Mouse (Mus musculus) kidney, embryonic 15.5 days (tissue): Measurements from ENCODE around the gene Lrmda. TPM values are rescaled to one million over a fixed set of nuclear protein-coding genes. Genes with fewer than 3 reads are reported as not detected.

Source experiments
- ATAC-seq: fragments of 200-750 bp; cut with Nextera tagmentation; replicated peaks from 2 replicates; pipeline ENCODE4 v1.8.0; 2017; ENCODE audit warnings: moderate TSS enrichment; ENCODE audit not compliant: low FRiP score
- H3K27ac ChIP-seq: fragments of 300-500 bp; sonication (generic); 2 replicates; pipeline ENCODE4 v1.5.1; 2015; ENCODE audit warnings: mild to moderate bottlenecking, inconsistent platforms
- H3K27me3 ChIP-seq: fragments of 300-500 bp; sonication (generic); 2 replicates; pipeline ENCODE4 v1.6.1; 2015; ENCODE audit warnings: inconsistent platforms
- H3K36me3 ChIP-seq: fragments of 300-500 bp; sonication (generic); 2 replicates; pipeline ENCODE4 v1.6.1; 2015; ENCODE audit warnings: inconsistent platforms
- H3K4me1 ChIP-seq: fragments of 300-500 bp; sonication (generic); 2 replicates; pipeline ENCODE4 v1.6.1; 2015; ENCODE audit warnings: inconsistent platforms
- H3K4me2 ChIP-seq: fragments of 300-500 bp; sonication (generic); 2 replicates; pipeline ENCODE4 v1.6.1; 2015; ENCODE audit warnings: moderate library complexity, mild to moderate bottlenecking, inconsistent platforms
- H3K4me3 ChIP-seq: fragments of 300-500 bp; sonication (generic); replicated peaks from 2 replicates; pipeline ENCODE4 v1.5.1; 2015; ENCODE audit warnings: mild to moderate bottlenecking, inconsistent platforms
- H3K9ac ChIP-seq: fragments of 300-500 bp; sonication (generic); 2 replicates; pipeline ENCODE4 v1.6.1; 2015; ENCODE audit warnings: mild to moderate bottlenecking, inconsistent platforms
- H3K9me3 ChIP-seq: fragments of 300-500 bp; sonication (generic); replicated peaks from 2 replicates; pipeline ENCODE4 v1.6.1; 2016; ENCODE audit warnings: inconsistent platforms
- WGBS: fragments of 180-500 bp; shearing (Covaris S2); methylation state at CpG from one replicate; pipeline ENCODE4 v1.1.7; 2015; ENCODE audit warnings: mixed read lengths; 5-methylcytosine and 5-hydroxymethylcytosine counted together
- polyA plus RNA-seq: library from polyadenylated mRNA; unstranded; fragments of >200 nt; fragmentation: Nextera tagmentation; extraction: Ambion mirVana; gene quantifications from 2 replicates; pipeline ENCODE4 v1.2.1, GENCODE M21; 2015

Lrmda gene
- polyA plus RNA-seq, 1 experiment from 2014 or later, result 1.1 TPM

- 79% methylated on average over 9 of the region's 9 CpGs for WGBS
- H3K27ac ChIP-seq, result no peak overlapping the region
- ATAC-seq, result no peak
- no peaks in the 10 kb centered on the region for H3K36me3 ChIP-seq
- no peak overlapping the region for H3K4me2 ChIP-seq
- H3K4me1 ChIP-seq, result peaks cover 12% of the 10 kb centered on the region
- no peak overlapping the region for H3K4me3 ChIP-seq
- no peaks in the 10 kb centered on the region for H3K9me3 ChIP-seq
- no peaks in the 10 kb centered on the region for H3K27me3 ChIP-seq
- no peak overlapping the region for H3K9ac ChIP-seq
Observed at GRCm38 (mm10) chr14:22964796-22965660, 945.5 kb downstream of the Lrmda start.

DNA sequence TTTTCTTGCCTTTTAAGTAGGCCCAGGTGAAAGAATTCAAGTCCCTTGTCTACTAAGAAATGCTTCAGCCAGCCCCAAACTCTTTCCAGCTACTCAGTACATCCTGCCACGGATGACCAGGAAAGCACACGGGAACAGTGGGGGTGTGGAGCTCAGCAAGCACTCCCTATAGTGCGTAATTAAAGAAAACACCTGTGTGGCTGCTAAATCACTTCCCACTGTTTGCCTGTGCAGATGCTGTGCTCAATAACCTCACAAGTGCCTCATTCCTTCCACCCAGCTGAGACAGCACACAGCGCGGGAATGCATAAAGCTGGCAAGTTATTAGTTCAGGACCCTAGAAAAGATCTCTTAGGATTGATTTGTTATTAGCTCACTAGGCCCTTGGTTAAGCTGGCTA is 949.2 kb downstream of the Lrmda start:
- Histone ChIP-seq H3K27ac (peak overlapping the region; percentile 60; the same call in 1 of the 2 replicates), H3K4me1 (peaks cover 12% of the 10 kb centered on the region), H3K9ac (no peak overlapping the region), H3K9me3 (no peaks in the 10 kb centered on the region), H3K4me3 (no peak overlapping the region), H3K4me2 (no peak overlapping the region), H3K36me3 (no peaks in the 10 kb centered on the region), H3K27me3 (no peaks in the 10 kb centered on the region)
- ATAC-seq, result peak; percentile 54; the same call in 1 of the 2 replicates
- 48% methylated on average over 5 of the region's 5 CpGs for WGBS

DNA sequence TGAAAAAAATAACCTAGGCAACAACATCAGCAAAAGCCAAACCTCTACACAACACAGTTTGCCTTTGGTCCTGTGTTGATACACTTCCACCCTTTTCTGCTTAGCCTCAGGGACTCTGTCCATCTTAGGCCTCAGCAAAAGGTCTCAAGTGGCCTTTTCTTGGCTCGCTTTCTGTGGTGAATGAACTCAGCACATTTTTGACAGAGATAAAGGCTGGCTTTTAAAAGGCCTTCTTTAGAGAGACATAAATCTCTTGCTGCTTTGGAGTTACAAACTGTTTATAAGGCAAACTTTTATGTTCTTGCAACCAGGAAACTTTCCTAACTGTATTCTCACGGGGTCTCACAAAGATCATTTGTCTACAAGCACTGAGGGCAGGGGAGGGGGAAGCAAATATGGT is 967.2 kb downstream of the Lrmda start:
- Histone ChIP-seq H3K4me1 (no peaks in the 10 kb centered on the region), H3K27me3 (no peaks in the 10 kb centered on the region), H3K9ac (no peak overlapping the region), H3K36me3 (no peaks in the 10 kb centered on the region), H3K27ac (no peak overlapping the region), H3K9me3 (no peaks in the 10 kb centered on the region), H3K4me2 (no peak overlapping the region), H3K4me3 (no peak overlapping the region)
- 58% methylated on average over 2 of the region's 2 CpGs for WGBS
- ATAC-seq, result no peak

- 91% methylated on average over 3 of the region's 3 CpGs for WGBS
- no peak for ATAC-seq
- H3K4me3 ChIP-seq, result no peak overlapping the region
- H3K9me3 ChIP-seq, result no peaks in the 10 kb centered on the region
- H3K4me2 ChIP-seq, result no peak overlapping the region
- H3K9ac ChIP-seq, result no peak overlapping the region
- H3K27me3 ChIP-seq, result no peaks in the 10 kb centered on the region
- no peaks in the 10 kb centered on the region for H3K4me1 ChIP-seq
- no peaks in the 10 kb centered on the region for H3K36me3 ChIP-seq
- H3K27ac ChIP-seq, result no peak overlapping the region
Observed at GRCm38 (mm10) chr14:22988090-22988669, 968.7 kb downstream of the Lrmda start.

DNA sequence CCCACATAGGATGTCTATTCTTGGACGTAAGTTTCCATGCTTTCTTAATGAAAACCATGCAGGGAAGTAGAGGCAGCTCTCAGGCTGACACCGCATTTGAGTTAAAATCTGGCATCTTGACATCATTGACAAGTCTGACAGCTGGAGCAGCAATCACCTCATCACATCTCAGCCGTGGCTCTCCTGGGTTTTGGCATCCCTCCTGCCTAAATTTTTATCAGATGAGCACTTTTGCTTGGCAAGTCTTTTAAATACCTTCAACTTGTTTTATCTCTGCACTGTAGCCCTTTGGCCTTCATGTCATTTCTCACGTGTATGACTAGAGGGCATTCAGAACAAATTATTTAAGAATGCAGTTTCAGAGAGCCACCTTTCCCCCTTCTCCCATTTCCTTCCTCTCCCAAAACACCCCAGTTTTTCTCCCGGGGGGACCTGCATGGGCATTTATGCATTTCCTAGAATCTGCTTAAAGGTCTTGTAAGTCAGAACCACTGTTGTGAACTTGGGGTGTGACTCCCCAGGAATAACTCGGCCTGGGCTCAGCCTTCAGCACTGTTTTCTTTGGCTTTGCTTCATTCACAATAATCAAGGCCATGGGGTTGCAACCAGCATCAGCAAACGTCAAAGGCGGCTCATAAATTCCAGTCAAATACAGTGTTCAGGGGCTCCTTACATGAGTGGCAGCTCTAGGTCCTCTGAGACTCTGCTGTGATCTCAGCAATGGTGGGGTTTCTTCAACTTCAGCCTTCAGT is 975.8 kb downstream of the Lrmda start:
- 53% methylated on average over 8 of the region's 8 CpGs for WGBS
- H3K4me3 ChIP-seq, result no peak overlapping the region

DNA sequence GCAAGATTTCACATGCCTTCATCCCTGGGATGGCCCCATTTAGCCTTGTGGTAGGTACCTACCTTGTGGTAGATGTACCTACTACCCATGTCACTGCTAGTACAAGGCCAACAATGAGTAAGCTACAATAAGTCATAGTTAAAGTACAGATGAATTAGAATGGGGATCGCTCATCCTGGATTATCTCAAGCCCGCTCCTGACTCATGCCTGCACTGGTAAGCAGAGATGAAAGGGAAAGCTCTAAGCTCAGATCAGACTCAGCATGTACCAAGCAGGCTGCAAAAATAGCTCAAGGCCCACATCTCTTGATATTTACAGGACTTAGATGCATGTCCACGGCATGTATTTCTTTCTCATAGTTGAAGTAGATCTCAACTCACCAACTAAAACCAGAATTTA is 979.4 kb downstream of the Lrmda start:
- Histone ChIP-seq H3K9ac (no peak overlapping the region), H3K4me2 (no peak overlapping the region), H3K4me3 (no peak overlapping the region), H3K27me3 (no peaks in the 10 kb centered on the region), H3K36me3 (no peaks in the 10 kb centered on the region), H3K4me1 (peaks cover 6% of the 10 kb centered on the region; the same call in 1 of the 2 replicates), H3K27ac (no peak overlapping the region), H3K9me3 (no peaks in the 10 kb centered on the region)
- WGBS, result 94% methylated on average over 3 of the region's 3 CpGs
- ATAC-seq, result no peak

More for the DNA sequence above, 975.8 kb downstream of the Lrmda start:
- H3K9ac ChIP-seq, result no peak overlapping the region
- peaks cover 6% of the 10 kb centered on the region; the same call in 1 of the 2 replicates for H3K4me1 ChIP-seq
- no peaks in the 10 kb centered on the region for H3K36me3 ChIP-seq
- no peak overlapping the region for H3K4me2 ChIP-seq
- no peaks in the 10 kb centered on the region for H3K9me3 ChIP-seq
- H3K27ac ChIP-seq, result no peak overlapping the region
- no peak for ATAC-seq
- H3K27me3 ChIP-seq, result no peaks in the 10 kb centered on the region

DNA sequence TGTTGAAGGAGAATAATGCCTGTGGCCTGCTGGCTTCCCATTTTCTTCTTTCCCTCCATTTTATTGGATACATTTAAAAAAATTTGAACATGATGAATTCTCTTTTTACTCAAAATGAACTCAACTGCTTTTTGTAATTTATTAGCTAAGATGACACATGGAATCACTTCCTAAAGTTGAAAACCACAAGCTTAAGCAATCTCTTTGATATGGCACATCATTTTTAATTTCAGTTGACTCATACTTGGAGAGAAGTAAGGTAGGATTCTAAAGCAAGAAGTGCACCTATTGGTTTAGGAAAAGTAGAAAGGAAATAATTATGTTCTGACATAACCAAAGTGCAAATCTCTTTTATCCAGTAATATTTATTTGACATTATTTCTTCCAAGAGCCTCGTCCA is 992.5 kb downstream of the Lrmda start:
- Histone ChIP-seq H3K4me3 (no peak overlapping the region), H3K9ac (no peak overlapping the region), H3K4me1 (peaks cover 22% of the 10 kb centered on the region), H3K9me3 (no peaks in the 10 kb centered on the region), H3K27ac (no peak overlapping the region), H3K27me3 (no peaks in the 10 kb centered on the region), H3K36me3 (no peaks in the 10 kb centered on the region), H3K4me2 (no peak overlapping the region)
- WGBS, result 83% methylated on average over 1 of the region's 1 CpGs
- no peak for ATAC-seq

DNA sequence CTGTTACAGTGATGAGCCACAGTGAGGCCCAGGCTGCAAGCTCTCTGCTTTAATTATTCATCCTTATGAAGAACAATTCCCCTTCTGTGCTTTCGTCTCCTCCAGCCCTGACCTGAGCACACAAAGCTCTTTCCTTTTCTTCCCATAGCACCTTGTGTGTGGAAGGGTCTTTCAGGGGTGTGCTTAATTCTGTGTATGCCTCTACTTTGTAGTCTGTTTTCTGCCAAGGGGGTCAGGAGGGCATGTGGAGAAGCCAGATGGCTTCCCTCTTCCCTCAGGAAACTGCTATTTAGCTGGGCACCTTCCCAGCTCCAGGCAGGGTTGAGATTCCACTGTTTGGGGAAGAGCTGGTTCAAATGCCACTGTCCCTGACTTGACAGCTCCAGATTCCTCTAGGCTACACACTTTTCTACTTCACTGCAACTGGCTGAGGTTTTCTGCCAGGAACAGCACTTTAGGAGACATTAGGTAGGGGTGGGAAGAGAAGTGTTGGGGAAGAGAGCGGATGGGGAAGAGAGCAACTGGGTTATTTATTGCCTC is 995.3 kb downstream of the Lrmda start:
- peaks cover 22% of the 10 kb centered on the region for H3K4me1 ChIP-seq
- H3K4me3 ChIP-seq, result no peak overlapping the region
- no peaks in the 10 kb centered on the region for H3K27me3 ChIP-seq
- H3K9ac ChIP-seq, result no peak overlapping the region
- H3K4me2 ChIP-seq, result 0 out of 2 replicates have a peak overlapping the region, but pooled peaks have one; percentile 33
- peak; percentile 64; the same call in 1 of the 2 replicates for ATAC-seq
- no peaks in the 10 kb centered on the region for H3K36me3 ChIP-seq
- 16% methylated on average over 2 of the region's 2 CpGs for WGBS
- H3K27ac ChIP-seq, result peak overlapping the region; percentile 88
- no peaks in the 10 kb centered on the region for H3K9me3 ChIP-seq

DNA sequence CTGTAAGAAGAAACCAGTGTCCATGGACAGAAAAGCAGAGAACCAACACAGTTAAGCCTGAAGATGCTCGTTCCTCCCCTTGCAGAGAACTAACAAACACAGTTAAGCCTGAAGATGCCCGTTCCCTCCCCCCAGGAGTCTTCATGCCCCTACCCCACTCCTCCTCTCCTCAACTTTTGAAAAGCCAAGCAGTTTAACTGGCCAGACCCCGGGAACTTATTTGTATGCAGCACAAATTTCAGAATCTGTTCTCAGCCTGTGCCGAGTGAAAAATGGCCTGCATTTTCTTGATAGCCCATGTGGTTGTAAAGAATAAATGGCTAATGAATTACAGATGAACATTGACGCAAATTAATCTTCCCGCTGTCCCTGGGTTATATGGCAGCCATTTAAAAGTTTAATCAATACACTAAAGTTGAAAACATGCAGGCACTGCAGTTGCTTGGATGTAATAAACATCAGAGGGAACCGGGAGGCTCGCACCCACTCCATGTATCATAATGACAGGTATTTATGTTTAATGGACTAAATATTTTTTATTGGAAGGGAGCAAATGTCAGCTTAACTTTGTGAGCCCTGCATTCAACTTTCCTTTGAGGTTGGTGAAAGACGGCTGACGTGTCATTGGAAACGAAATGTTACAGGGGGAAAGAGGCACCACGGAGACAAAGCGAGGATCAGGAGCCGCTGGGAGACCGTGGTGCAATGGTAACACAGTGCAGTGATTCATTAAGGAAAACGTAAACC is 996.0 kb downstream of the Lrmda start:
- Histone ChIP-seq H3K9me3 (no peaks in the 10 kb centered on the region), H3K4me1 (peaks cover 22% of the 10 kb centered on the region), H3K27me3 (no peaks in the 10 kb centered on the region), H3K9ac (no peak overlapping the region), H3K4me3 (no peak overlapping the region), H3K4me2 (peak overlapping the region; percentile 33; the same call in 1 of the 2 replicates), H3K27ac (peak overlapping the region; percentile 88), H3K36me3 (no peaks in the 10 kb centered on the region)
- WGBS, result 26% methylated on average over 16 of the region's 16 CpGs
- peak; percentile 60; the same call in 1 of the 2 replicates for ATAC-seq

- no peak overlapping the region for H3K4me3 ChIP-seq
- WGBS, result 45% methylated on average over 1 of the region's 1 CpGs
- H3K27ac ChIP-seq, result peak overlapping the region; percentile 88
- no peaks in the 10 kb centered on the region for H3K27me3 ChIP-seq
- 0 out of 2 replicates have a peak overlapping the region, but pooled peaks have one; percentile 33 for H3K4me2 ChIP-seq
- no peaks in the 10 kb centered on the region for H3K36me3 ChIP-seq
- H3K9ac ChIP-seq, result no peak overlapping the region
- H3K4me1 ChIP-seq, result peaks cover 22% of the 10 kb centered on the region
- H3K9me3 ChIP-seq, result no peaks in the 10 kb centered on the region
- no peak for ATAC-seq
Observed at GRCm38 (mm10) chr14:23016068-23016611, 996.6 kb downstream of the Lrmda start.

- Histone ChIP-seq H3K4me2 (no peak overlapping the region), H3K36me3 (no peaks in the 10 kb centered on the region), H3K27ac (no peak overlapping the region), H3K9ac (no peak overlapping the region), H3K4me1 (peaks cover 11% of the 10 kb centered on the region), H3K27me3 (no peaks in the 10 kb centered on the region), H3K9me3 (no peaks in the 10 kb centered on the region), H3K4me3 (no peak overlapping the region)
- no peak for ATAC-seq
- 63% methylated on average over 7 of the region's 7 CpGs for WGBS
Observed at GRCm38 (mm10) chr14:23041002-23041401, 1021.5 kb downstream of the Lrmda start.
